Mouse (Mus musculus) brown adipose tissue, adult 24 weeks (tissue): Measurements from ENCODE around the gene Vip. TPM values are rescaled to one million over a fixed set of nuclear protein-coding genes. Genes with fewer than 3 reads are reported as not detected.

Experiments used
- H3K27ac ChIP-seq: fragments of 200-500 bp; replicated peaks from 2 replicates; pipeline ENCODE4 v1.5.1; 2012; ENCODE audit warnings: low read depth, mild to moderate bottlenecking, low read length
- H3K4me1 ChIP-seq: fragments of 200-500 bp; 2 replicates; pipeline ENCODE4 v1.6.1; 2012; ENCODE audit warnings: low read length, mixed read lengths; ENCODE audit not compliant: control insufficient read depth, insufficient read depth, insufficient read length
- H3K4me3 ChIP-seq: fragments of 200-500 bp; 2 replicates; pipeline ENCODE4 v1.5.1; 2012; ENCODE audit warnings: low read depth, mild to moderate bottlenecking, low read length, moderate library complexity; ENCODE audit not compliant: insufficient read depth
- polyA plus RNA-seq: library from polyadenylated mRNA; stranded (reverse); fragments of >200 nt; gene quantifications from 2 replicates; pipeline ENCODE4 v1.2.4, GENCODE M21; 2012; ENCODE audit not compliant: missing spikeins, insufficient read depth, insufficient read length

Gene Vip
- polyA plus RNA-seq, 1 experiment: not detected

- H3K27ac ChIP-seq: no peak overlapping the region
- no peaks in the 10 kb centered on the region for H3K4me1 ChIP-seq
- no peak overlapping the region for H3K4me3 ChIP-seq
Measured at GRCm38 (mm10) chr10:5681275-5681674, 42.3 kb downstream of the Vip start.

DNA sequence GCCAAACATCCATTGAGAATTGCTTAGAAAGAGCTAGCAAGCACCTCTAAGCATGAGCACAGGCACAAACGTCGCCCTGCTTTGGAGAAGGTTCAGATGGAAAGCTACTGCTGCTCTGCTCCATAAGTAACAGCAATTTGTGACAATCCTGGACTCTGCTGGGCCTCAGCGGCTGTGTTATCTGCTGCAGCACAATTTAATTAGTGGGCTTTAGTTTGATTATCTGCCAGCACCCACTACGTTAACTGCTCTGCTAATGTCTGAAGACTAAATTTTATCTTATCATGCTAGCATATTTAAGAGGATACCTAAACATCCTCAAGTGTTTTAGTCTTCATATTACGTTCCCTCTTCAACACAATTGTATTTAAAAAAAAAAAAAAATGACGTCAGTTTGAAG, 46.6 kb downstream of the Vip start:
- Histone ChIP-seq H3K4me3 (no peak overlapping the region), H3K27ac (no peak overlapping the region), H3K4me1 (no peaks in the 10 kb centered on the region)

DNA sequence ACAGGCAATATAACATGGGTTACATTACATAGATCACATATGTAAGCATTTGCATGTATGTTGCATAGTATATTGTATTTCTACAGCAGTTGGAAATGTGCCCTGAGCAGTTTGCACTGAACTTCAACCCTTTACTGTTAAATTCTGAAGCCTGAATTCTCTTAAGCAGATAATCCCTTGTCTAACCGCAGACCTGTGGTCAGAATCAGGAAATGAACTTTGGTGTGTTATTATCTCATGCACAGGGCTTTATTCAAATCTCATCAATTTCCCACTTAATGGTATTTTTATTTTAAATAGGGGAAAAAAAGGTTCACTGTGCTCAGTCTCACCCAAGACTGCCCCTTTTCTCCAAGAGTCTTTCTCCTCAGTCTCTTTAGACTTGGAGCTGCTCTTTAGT, 55.3 kb downstream of the Vip start:
- Histone ChIP-seq H3K4me1 (no peaks in the 10 kb centered on the region), H3K27ac (no peak overlapping the region), H3K4me3 (no peak overlapping the region)

Other genes starting within 250 kb of the Vip start
- 7.6 and 8.1 TPM in 2 replicates for gene Syne1, start 87.7 kb upstream of the Vip start, polyA plus RNA-seq
- gene Myct1, start 45.4 kb upstream of the Vip start, polyA plus RNA-seq: 6.2 and 9.2 TPM in 2 replicates
- 0.58 and 0.71 TPM in 2 replicates for gene Fbxo5, start 166.4 kb downstream of the Vip start, polyA plus RNA-seq
- 8.7 and 22.2 TPM in 2 replicates for gene Mtrf1l, start 184.7 kb downstream of the Vip start, polyA plus RNA-seq